Mouse (Mus musculus) fibroblast of lung, adult 2 months (primary cell): ENCODE data around the gene Gm38100.

ENCODE experiments used
- DNase-seq: peaks from one replicate; pipeline ENCODE4 v3.0.0-alpha.2; 2011; ENCODE audit warnings: low read depth

The Gm38100 gene

GRCm38 (mm10) chr1:175970710-175971109, 50.6 kb downstream of the Gm38100 start:
- DNase-seq = no peak
